Mouse (Mus musculus) cerebellum, adult 11 months (tissue): ENCODE measurements at regions not wholly inside any gene's neighbourhood (a gene's known extent, or its start where the extent isn't known, plus 50 kb on each side); places are given as distances from the start of the nearest gene placed in this dataset.

Source experiments
- DNase-seq: peaks from one replicate; pipeline ENCODE4 v3.0.0; 2022

GRCm38 (mm10) chr2:128503136-128503935 is 87.7 kb upstream of the Spdye4c start:
- DNase-seq = no peak

GRCm38 (mm10) chr2:128507591-128508243 is 83.3 kb upstream of the Spdye4c start:
- no peak for DNase-seq

- DNase-seq = no peak
Observed at GRCm38 (mm10) chr2:128508244-128508605, 82.8 kb upstream of the Spdye4c start.

- no peak for DNase-seq
Observed at GRCm38 (mm10) chr2:128511291-128511690, 79.7 kb upstream of the Spdye4c start.

- no peak for DNase-seq
Observed at GRCm38 (mm10) chr2:128512852-128513251, 78.2 kb upstream of the Spdye4c start.

- no peak for DNase-seq
Observed at GRCm38 (mm10) chr2:128514463-128515290, 76.3 kb upstream of the Spdye4c start.

GRCm38 (mm10) chr2:128515701-128516100 is 75.3 kb upstream of the Spdye4c start:
- no peak for DNase-seq

- DNase-seq = no peak
Observed at GRCm38 (mm10) chr2:128516694-128517093, 74.3 kb upstream of the Spdye4c start.

GRCm38 (mm10) chr2:128518142-128518541 is 72.9 kb upstream of the Spdye4c start:
- no peak for DNase-seq

GRCm38 (mm10) chr2:128521701-128522443 is 69.1 kb upstream of the Spdye4c start:
- DNase-seq = no peak

GRCm38 (mm10) chr2:128523425-128524108 is 67.4 kb upstream of the Spdye4c start:
- no peak for DNase-seq

- DNase-seq = no peak
Observed at GRCm38 (mm10) chr2:128526100-128526499, 64.9 kb upstream of the Spdye4c start.

- DNase-seq = no peak
Observed at GRCm38 (mm10) chr2:128526883-128527344, 64.1 kb upstream of the Spdye4c start.

- DNase-seq = no peak
Observed at GRCm38 (mm10) chr2:128536294-128536693, 54.7 kb upstream of the Spdye4c start.

- no peak for DNase-seq
Observed at GRCm38 (mm10) chr2:128537425-128537824, 53.6 kb upstream of the Spdye4c start.

- no peak for DNase-seq
Observed at GRCm38 (mm10) chr2:128538736-128539135, 52.3 kb upstream of the Spdye4c start.
